Mouse (Mus musculus) urinary bladder, postnatal 0 days (tissue): Measurements from ENCODE around the gene Aox4. TPM values are rescaled to one million over a fixed set of nuclear protein-coding genes. Genes with fewer than 3 reads are reported as not detected.

Experiments
- polyA plus RNA-seq: library from polyadenylated mRNA; unstranded; fragments of >200 nt; fragmentation: Nextera tagmentation; extraction: Ambion mirVana; gene quantifications from 2 replicates; pipeline ENCODE4 v1.2.1, GENCODE M21; 2015

The Aox4 gene
- 0.02 and 0.07 TPM in 2 replicates for polyA plus RNA-seq

GRCm38 (mm10) chr1:58210203-58210602, at the start of gene Aox4:
Gene Aox4, plus strand, starts transcription at chr1:58210397.

GRCm38 (mm10) chr1:58278026-58278425, 67.8 kb downstream of the Aox4 start, which contains the start of gene Aox2:
Gene Aox2, plus strand, starts transcription at chr1:58278326.

Other genes with a start within 250 kb of the Aox4 start
- 3.0 and 4.9 TPM in 2 replicates for gene Sgo2a, start 214.4 kb upstream of the Aox4 start, polyA plus RNA-seq
- gene Kctd18, start 191.4 kb upstream of the Aox4 start, polyA plus RNA-seq: 8.8 and 10.2 TPM in 2 replicates
- 1.5 TPM in 2 replicates for gene Aox1, start 180.5 kb upstream of the Aox4 start, polyA plus RNA-seq
- 1.4 and 2.1 TPM in 2 replicates for gene Aox3, start 97.3 kb upstream of the Aox4 start, polyA plus RNA-seq
- gene Aox2, start 67.9 kb downstream of the Aox4 start, polyA plus RNA-seq: 0.07 TPM in 1 of 2 replicates, not detected in the other
- gene Bzw1, start 182.5 kb downstream of the Aox4 start, polyA plus RNA-seq: 186 and 228 TPM in 2 replicates
- 82.2 and 99.9 TPM in 2 replicates for gene Clk1, start 213.7 kb downstream of the Aox4 start, polyA plus RNA-seq
- gene Nif3l1, start 234.8 kb downstream of the Aox4 start, polyA plus RNA-seq: 18.8 and 20.7 TPM in 2 replicates
- 32.4 and 32.9 TPM in 2 replicates for gene Ppil3, start 235.1 kb downstream of the Aox4 start, polyA plus RNA-seq